Mouse (Mus musculus) testis, adult 2 months (tissue): ENCODE measurements around the gene Mob3c. TPM values are rescaled to one million over a fixed set of nuclear protein-coding genes. Genes with fewer than 3 reads are reported as not detected.

Experiments used
- H3K27ac ChIP-seq: fragments of 200-500 bp; 2 replicates; pipeline ENCODE4 v1.5.1; 2012; ENCODE audit warnings: low read depth, low read length; ENCODE audit not compliant: control insufficient read depth, insufficient read depth
- H3K27me3 ChIP-seq: fragments of 200-500 bp; 2 replicates; pipeline ENCODE4 v1.6.1; 2012; ENCODE audit warnings: mild to moderate bottlenecking, low read length, moderate library complexity; ENCODE audit not compliant: control insufficient read depth, insufficient read depth
- H3K36me3 ChIP-seq: fragments of 200-500 bp; 2 replicates; pipeline ENCODE4 v1.6.1; 2012; ENCODE audit warnings: mild to moderate bottlenecking, low read length; ENCODE audit not compliant: control insufficient read depth, insufficient read depth
- H3K4me1 ChIP-seq: fragments of 200-500 bp; 2 replicates; pipeline ENCODE4 v1.6.1; 2012; ENCODE audit warnings: low read length; ENCODE audit not compliant: control insufficient read depth, insufficient read depth
- H3K4me3 ChIP-seq: fragments of 200-500 bp; 2 replicates; pipeline ENCODE4 v1.5.1; 2012; ENCODE audit warnings: low read depth, mild to moderate bottlenecking, low read length, moderate library complexity, mixed read lengths; ENCODE audit not compliant: control insufficient read depth
- CTCF ChIP-seq: fragments of 200-500 bp; IDR thresholded peaks from 2 replicates; pipeline ENCODE4 v1.5.1; 2012; ENCODE audit warnings: low read depth, mild to moderate bottlenecking, inconsistent platforms, low read length, moderate library complexity; ENCODE audit not compliant: control insufficient read depth, insufficient read depth, insufficient replicate concordance
- POLR2A ChIP-seq: fragments of 200-500 bp; IDR thresholded peaks from 2 replicates; pipeline ENCODE4 v1.6.1; 2012; ENCODE audit warnings: low read depth, mild to moderate bottlenecking, inconsistent platforms, low read length, moderate library complexity; ENCODE audit not compliant: control insufficient read depth
- polyA plus RNA-seq: library from polyadenylated mRNA; depleted of rRNA; stranded (reverse); fragments of >200 nt; gene quantifications from 2 replicates; pipeline ENCODE4 v1.2.3, GENCODE M21; 2012

Mob3c gene
- polyA plus RNA-seq, 1 experiment = 9.3 TPM

GRCm38 (mm10) chr4:115832040-115832439 is 4.1 kb downstream of the Mob3c start:
- Histone ChIP-seq H3K4me3 (peak overlapping the region; percentile 7; the same call in 1 of the 2 replicates), H3K36me3 (no peaks in the 10 kb centered on the region), H3K27ac (no peak overlapping the region), H3K4me1 (peaks cover 11% of the 10 kb centered on the region), H3K27me3 (no peaks in the 10 kb centered on the region)
- TF ChIP-seq POLR2A (no peak), CTCF (no peak)

GRCm38 (mm10) chr4:115835576-115835975 is 7.7 kb downstream of the Mob3c start:
- H3K27ac ChIP-seq = no peak overlapping the region
- H3K36me3 ChIP-seq = no peaks in the 10 kb centered on the region
- TF ChIP-seq POLR2A (no peak), CTCF (no peak)
- no peak overlapping the region for H3K4me3 ChIP-seq
- peaks cover 2% of the 10 kb centered on the region; the same call in 1 of the 2 replicates for H3K4me1 ChIP-seq
- no peaks in the 10 kb centered on the region for H3K27me3 ChIP-seq

- TF ChIP-seq CTCF (no peak), POLR2A (no peak)
- H3K4me3 ChIP-seq = no peak overlapping the region
- H3K36me3 ChIP-seq = no peaks in the 10 kb centered on the region
- no peak overlapping the region for H3K27ac ChIP-seq
- peaks cover 2% of the 10 kb centered on the region; the same call in 1 of the 2 replicates for H3K4me1 ChIP-seq
- H3K27me3 ChIP-seq = no peaks in the 10 kb centered on the region
Measured at GRCm38 (mm10) chr4:115838196-115838595, 10.3 kb downstream of the Mob3c start.

- H3K27me3 ChIP-seq = no peaks in the 10 kb centered on the region
- peak within 1 kb of the TSS; percentile 83 for H3K27ac ChIP-seq
- H3K4me3 ChIP-seq = peak within 1 kb of the TSS; percentile 93
- TF ChIP-seq POLR2A = peak; percentile 81
- no peak for TF ChIP-seq CTCF
- H3K36me3 ChIP-seq = no peaks in the 10 kb centered on the region
- H3K4me1 ChIP-seq = peaks cover 2% of the 10 kb centered on the region; the same call in 1 of the 2 replicates
Measured at GRCm38 (mm10) chr4:115838696-115839641, 11.1 kb downstream of the Mob3c start, which contains the start of gene Mknk1. Gene Mknk1, plus strand, starts transcription at chr4:115839198.

- Histone ChIP-seq H3K4me3 (no peak overlapping the region), H3K36me3 (no peaks in the 10 kb centered on the region), H3K27ac (no peak overlapping the region), H3K4me1 (peaks cover 2% of the 10 kb centered on the region; the same call in 1 of the 2 replicates), H3K27me3 (no peaks in the 10 kb centered on the region)
- no peak for TF ChIP-seq POLR2A
- TF ChIP-seq CTCF = no peak
Measured at GRCm38 (mm10) chr4:115839956-115840355, 12.1 kb downstream of the Mob3c start.

GRCm38 (mm10) chr4:115840842-115841241 is 12.9 kb downstream of the Mob3c start:
- Histone ChIP-seq H3K27ac (no peak overlapping the region), H3K36me3 (no peaks in the 10 kb centered on the region), H3K27me3 (no peaks in the 10 kb centered on the region), H3K4me3 (no peak overlapping the region), H3K4me1 (peaks cover 2% of the 10 kb centered on the region; the same call in 1 of the 2 replicates)
- TF ChIP-seq CTCF = no peak
- no peak for TF ChIP-seq POLR2A

GRCm38 (mm10) chr4:115846656-115847055 is 18.8 kb downstream of the Mob3c start:
- H3K4me3 ChIP-seq = no peak overlapping the region
- peaks cover 2% of the 10 kb centered on the region for H3K36me3 ChIP-seq
- no peak overlapping the region for H3K27ac ChIP-seq
- H3K4me1 ChIP-seq = no peaks in the 10 kb centered on the region; the same call in 1 of the 2 replicates
- no peaks in the 10 kb centered on the region for H3K27me3 ChIP-seq
- TF ChIP-seq POLR2A = no peak
- no peak for TF ChIP-seq CTCF
